Mouse (Mus musculus) urinary bladder, postnatal 10 days (tissue): ENCODE data around the gene Col7a1.

Source experiments
- DNase-seq: peaks from one replicate; pipeline ENCODE4 v3.0.0; 2022; ENCODE audit warnings: low spot score

Col7a1 gene

GRCm38 (mm10) chr9:109022866-109023685, 69.7 kb downstream of the Col7a1 start:
- DNase-seq, result no peak

- DNase-seq, result no peak
These were observed 74.1 kb downstream of the Col7a1 start for GRCm38 (mm10) chr9:109027521-109027920.

DNA sequence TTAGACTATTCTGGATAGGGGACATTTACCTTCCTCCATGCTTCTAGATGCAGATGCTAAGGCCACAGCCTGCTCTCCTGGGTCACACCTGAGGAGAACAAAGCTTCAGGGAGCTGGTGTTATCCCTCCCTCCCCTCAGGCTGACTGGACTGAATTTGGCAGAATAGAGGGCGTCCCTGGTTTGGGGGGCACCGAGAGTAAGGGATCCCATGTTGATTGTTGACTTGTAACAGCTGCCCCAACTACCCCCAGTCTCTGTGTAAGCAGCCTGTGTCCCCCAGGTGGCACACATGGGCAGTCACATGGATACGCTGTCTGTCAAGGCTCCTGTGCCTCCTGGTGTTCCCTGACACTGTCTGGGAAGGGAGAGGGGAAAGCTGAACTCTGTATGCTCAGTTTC, 75.0 kb downstream of the Col7a1 start:
- DNase-seq, result no peak

DNA sequence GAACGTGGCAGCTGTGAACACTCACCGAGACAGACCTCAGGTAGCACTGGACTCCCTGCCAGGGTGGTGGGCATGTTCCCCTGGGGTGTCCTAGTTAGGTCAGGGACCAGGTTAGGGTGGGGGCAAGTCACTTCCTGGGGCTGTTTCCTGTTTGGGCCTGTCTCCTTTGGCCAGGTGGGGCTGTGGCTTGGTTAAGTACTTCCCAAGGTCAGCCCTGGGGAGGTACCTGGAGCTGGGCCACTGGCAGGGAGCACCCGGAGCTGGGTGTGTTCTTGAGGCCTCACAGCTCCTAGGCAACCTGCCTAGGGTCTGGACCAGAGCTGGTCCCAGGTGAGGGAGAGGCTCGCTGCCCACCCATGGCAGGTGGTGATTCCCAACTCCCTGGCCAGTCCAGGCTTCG, 75.5 kb downstream of the Col7a1 start:
- DNase-seq, result no peak

GRCm38 (mm10) chr9:109030312-109030711, 76.9 kb downstream of the Col7a1 start:
- no peak for DNase-seq

DNA sequence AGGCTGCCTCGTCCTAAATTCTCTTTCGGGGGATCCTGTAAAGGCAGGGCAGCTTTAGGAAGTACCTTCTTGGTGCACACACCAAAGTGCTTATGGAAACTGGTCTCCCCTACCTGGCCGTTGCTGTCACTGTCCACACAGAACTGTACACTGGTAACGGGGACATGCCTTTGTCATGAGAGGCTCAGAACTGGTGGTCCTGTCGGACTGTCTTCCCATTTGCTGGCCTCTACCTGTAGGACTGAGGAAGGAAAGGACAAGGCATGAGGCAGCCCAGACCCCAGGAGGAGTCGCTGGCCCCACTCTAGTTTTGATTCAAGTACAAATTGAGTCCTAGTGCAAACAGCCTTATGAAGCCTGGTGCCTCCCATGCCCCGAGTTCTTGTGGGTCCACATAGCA, 77.6 kb downstream of the Col7a1 start:
- no peak for DNase-seq

DNA sequence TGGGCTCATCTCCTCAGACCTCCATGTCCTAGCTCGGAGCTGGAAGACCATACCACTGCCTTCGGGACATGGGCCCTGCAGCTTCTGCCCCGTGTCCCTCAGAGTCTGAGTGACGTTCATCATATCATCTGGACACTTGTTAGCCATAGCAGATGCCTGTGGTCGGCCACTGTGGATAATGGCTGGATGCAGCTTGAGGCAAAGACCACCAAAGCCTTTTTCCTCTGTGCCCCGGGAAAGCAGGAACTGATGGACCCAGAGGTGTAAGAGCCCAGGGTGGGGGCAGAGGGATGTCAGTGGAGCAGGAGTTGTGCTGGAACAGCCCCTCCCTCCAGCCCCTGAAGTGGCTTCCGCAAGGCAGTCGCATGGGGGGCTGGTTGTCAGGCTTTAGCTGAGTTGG, 78.3 kb downstream of the Col7a1 start:
- no peak for DNase-seq

DNA sequence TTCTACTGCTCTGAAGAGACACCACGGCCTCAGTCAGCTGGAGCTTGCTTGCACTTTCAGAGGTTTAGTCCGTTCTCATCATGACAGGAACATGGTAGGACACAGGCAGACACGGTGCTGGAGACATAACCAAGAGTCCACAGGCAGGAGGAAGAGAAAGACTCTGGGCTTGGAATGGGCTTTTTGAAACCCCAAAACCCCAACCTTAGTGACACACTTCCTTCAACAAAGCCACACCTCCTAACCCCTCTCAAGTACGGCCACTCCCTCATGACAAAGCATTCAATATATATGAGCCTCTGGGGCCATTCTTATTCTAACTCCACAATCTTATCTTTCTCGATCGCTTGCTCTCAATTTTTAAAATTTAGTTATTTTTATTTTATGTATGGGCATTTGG, 79.0 kb downstream of the Col7a1 start:
- DNase-seq, result no peak
